Mouse (Mus musculus) stomach, postnatal 0 days (tissue): ENCODE measurements around the gene Golga7b.

Experiments
- CTCF ChIP-seq: IDR thresholded peaks from 2 replicates; pipeline ENCODE4 v1.5.1; 2016; ENCODE audit warnings: antibody characterized with exemption, low read depth, mild to moderate bottlenecking, moderate library complexity
- EP300 ChIP-seq: optimal IDR thresholded peaks from 2 replicates; pipeline ENCODE3; 2016; ENCODE audit warnings: antibody characterized with exemption

- TF ChIP-seq EP300 = no peak
- TF ChIP-seq CTCF = no peak
These were observed 69.2 kb downstream of the Golga7b start for GRCm38 (mm10) chr19:42316525-42316924.
